Mouse (Mus musculus) limb, embryonic 13.5 days (tissue): ENCODE data around the gene Tprkb. TPM values are rescaled to one million over a fixed set of nuclear protein-coding genes. Genes with fewer than 3 reads are reported as not detected.

Experiments used
- polyA plus RNA-seq: library from polyadenylated mRNA; unstranded; fragments of >200 nt; fragmentation: Nextera tagmentation; extraction: Ambion mirVana; gene quantifications from 2 replicates; pipeline ENCODE4 v1.2.1, GENCODE M21; 2015

The Tprkb gene
- polyA plus RNA-seq, 1 experiment from 2014 or later = 38.8 TPM

Other genes starting within 250 kb of the Tprkb start
- gene Nat8f7, start 198.7 kb upstream of the Tprkb start, polyA plus RNA-seq = not detected in 2 replicates
- gene Nat8f3, start 146.1 kb upstream of the Tprkb start, polyA plus RNA-seq = 0.11 TPM in 2 replicates
- gene Nat8f6, start 90.9 kb upstream of the Tprkb start, polyA plus RNA-seq = not detected in 2 replicates
- not detected in 2 replicates for gene Nat8f5, start 90.9 kb upstream of the Tprkb start, polyA plus RNA-seq
- gene Nat8, start 79.8 kb upstream of the Tprkb start, polyA plus RNA-seq = 0.17 TPM in 1 of 2 replicates, not detected in the other
- not detected in 2 replicates for gene Nat8f2, start 42.7 kb upstream of the Tprkb start, polyA plus RNA-seq
- 1.8 and 2.5 TPM in 2 replicates for gene Nat8f4, start 7.0 kb upstream of the Tprkb start, polyA plus RNA-seq
- gene Nat8f1, start 3.8 kb downstream of the Tprkb start, polyA plus RNA-seq = 6.9 and 7.8 TPM in 2 replicates
- 41.3 and 51.1 TPM in 2 replicates for gene Dusp11, start 49.8 kb downstream of the Tprkb start, polyA plus RNA-seq
- not detected in 2 replicates for gene Figla, start 104.3 kb downstream of the Tprkb start, polyA plus RNA-seq
- 4.1 and 5.4 TPM in 2 replicates for gene Add2, start 116.8 kb downstream of the Tprkb start, polyA plus RNA-seq